Mouse (Mus musculus) cortical plate, adult 2 months (tissue): ENCODE measurements at regions not wholly inside any gene's neighbourhood (a gene's known extent, or its start where the extent isn't known, plus 50 kb on each side); places are given as distances from the start of the nearest gene placed in this dataset.

Source experiments
- CTCF ChIP-seq: fragments of 200-500 bp; IDR thresholded peaks from 2 replicates; pipeline ENCODE4 v1.5.1; 2011; ENCODE audit warnings: mild to moderate bottlenecking, control low read depth, low read length; ENCODE audit not compliant: insufficient read depth; ENCODE audit errors: extremely low read depth
- POLR2A ChIP-seq: fragments of 200-500 bp; IDR thresholded peaks from 2 replicates; pipeline ENCODE4 v1.6.1; 2011; ENCODE audit warnings: mild to moderate bottlenecking, low read length, control low read depth; ENCODE audit not compliant: insufficient read depth; ENCODE audit errors: extremely low read depth

DNA sequence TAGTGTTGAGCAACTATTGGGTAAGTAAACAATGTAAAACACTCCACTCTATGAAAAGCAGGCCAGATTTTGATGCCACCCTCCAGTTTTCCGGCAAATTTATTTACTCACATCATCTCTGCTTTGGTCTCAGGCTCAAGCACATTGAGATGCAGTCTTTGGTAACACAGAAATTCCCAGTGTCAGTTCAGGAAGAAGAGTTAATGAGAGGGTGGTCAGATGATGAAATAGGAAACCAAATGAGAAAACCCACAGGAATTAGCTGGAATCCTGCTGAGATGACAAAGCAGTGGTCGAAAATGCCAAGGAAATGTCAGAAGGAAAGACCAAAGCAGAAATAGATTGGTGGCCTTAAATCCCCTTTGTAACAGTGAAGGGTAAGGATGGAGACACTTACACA lies 525.7 kb downstream of the Meis1 start:
- no peak for TF ChIP-seq CTCF
- TF ChIP-seq POLR2A, result no peak
